Mouse (Mus musculus): ENCODE results near the gene Ydjc. TPM values are rescaled to one million over a fixed set of nuclear protein-coding genes. Genes with fewer than 3 reads are reported as not detected.
"Not testable (repeated sequence)": the region's sequence is repeated elsewhere in the genome, so short reads cannot be mapped to it uniquely, and the experiment has no call there.

Gene Ydjc
- total RNA-seq, 4 experiments from 2014 or later: 21.9 to 27.3 (median 24.6) TPM

- no peak for DNase-seq (ENCODE audit: low spot score in 2 of 2)
These were observed 7.5 kb downstream of the Ydjc start for GRCm38 (mm10) chr16:17151874-17152273.

GRCm38 (mm10) chr16:17154346-17154745 lies 9.9 kb downstream of the Ydjc start:
- DNase-seq (ENCODE audit: low spot score in 2 of 2): no peak

- DNase-seq (ENCODE audit: low spot score in 2 of 2): not testable (repeated sequence)
These were observed 21.1 kb downstream of the Ydjc start for GRCm38 (mm10) chr16:17165478-17165877.

- DNase-seq (ENCODE audit: low spot score in 2 of 2): no peak
These were observed 22.8 kb downstream of the Ydjc start for GRCm38 (mm10) chr16:17167179-17167578.

- DNase-seq (ENCODE audit: low spot score in 2 of 2): no peak
These were observed 23.6 kb downstream of the Ydjc start for GRCm38 (mm10) chr16:17168049-17168448.

- DNase-seq (ENCODE audit: low spot score in 2 of 2): no peak
These were observed 31.3 kb downstream of the Ydjc start for GRCm38 (mm10) chr16:17175765-17176164.

GRCm38 (mm10) chr16:17177623-17178170 lies 33.3 kb downstream of the Ydjc start:
- no peak for DNase-seq (ENCODE audit: low spot score in 2 of 2)

GRCm38 (mm10) chr16:17179706-17180105 lies 35.3 kb downstream of the Ydjc start:
- DNase-seq (ENCODE audit: low spot score in 2 of 2): no peak

GRCm38 (mm10) chr16:17181382-17181781 lies 37.0 kb downstream of the Ydjc start:
- no peak for DNase-seq (ENCODE audit: low spot score in 2 of 2)

- no peak for DNase-seq (ENCODE audit: low spot score in 2 of 2)
These were observed 37.7 kb downstream of the Ydjc start for GRCm38 (mm10) chr16:17182136-17182535.

GRCm38 (mm10) chr16:17183003-17183402 lies 38.6 kb downstream of the Ydjc start:
- DNase-seq (ENCODE audit: low spot score in 2 of 2): no peak

- DNase-seq (ENCODE audit: low spot score in 2 of 2): no peak
These were observed 41.1 kb downstream of the Ydjc start for GRCm38 (mm10) chr16:17185475-17185874.

- no peak for DNase-seq (ENCODE audit: low spot score in 2 of 2)
These were observed 49.4 kb downstream of the Ydjc start for GRCm38 (mm10) chr16:17193823-17194222.

GRCm38 (mm10) chr16:17200121-17200952 lies 55.9 kb downstream of the Ydjc start:
- no peak for DNase-seq (ENCODE audit: low spot score in 2 of 2)

- DNase-seq (ENCODE audit: low spot score in 2 of 2): peak; percentile 75 to 77
These were observed 56.7 kb downstream of the Ydjc start for GRCm38 (mm10) chr16:17200953-17201707.

- no peak for DNase-seq (ENCODE audit: low spot score in 2 of 2)
These were observed 57.6 kb downstream of the Ydjc start for GRCm38 (mm10) chr16:17201977-17202376.

GRCm38 (mm10) chr16:17202549-17202948 lies 58.1 kb downstream of the Ydjc start, which contains the start of gene Ube2l3:
TSS of gene Ube2l3 (minus strand) at chr16:17202649.
- DNase-seq (ENCODE audit: low spot score in 2 of 2): no peak

GRCm38 (mm10) chr16:17204990-17205389 lies 60.6 kb downstream of the Ydjc start:
- no peak for DNase-seq (ENCODE audit: low spot score in 2 of 2)

GRCm38 (mm10) chr16:17208389-17209361 lies 64.3 kb downstream of the Ydjc start, which contains the start of gene Rimbp3:
TSS of gene Rimbp3 (plus strand) at chr16:17208603.
- DNase-seq (ENCODE audit: low spot score in 2 of 2): peak; percentile 71 to 76

- no peak for DNase-seq (ENCODE audit: low spot score in 2 of 2)
These were observed 65.1 kb downstream of the Ydjc start for GRCm38 (mm10) chr16:17209404-17209960.

Data from left cerebral cortex, adult 8-10 months (tissue).